Mouse (Mus musculus): ENCODE results near the gene Pon3.
"Not testable (repeated sequence)": the region's sequence is repeated elsewhere in the genome, so short reads cannot be mapped to it uniquely, and the experiment has no call there.

The Pon3 gene

DNA sequence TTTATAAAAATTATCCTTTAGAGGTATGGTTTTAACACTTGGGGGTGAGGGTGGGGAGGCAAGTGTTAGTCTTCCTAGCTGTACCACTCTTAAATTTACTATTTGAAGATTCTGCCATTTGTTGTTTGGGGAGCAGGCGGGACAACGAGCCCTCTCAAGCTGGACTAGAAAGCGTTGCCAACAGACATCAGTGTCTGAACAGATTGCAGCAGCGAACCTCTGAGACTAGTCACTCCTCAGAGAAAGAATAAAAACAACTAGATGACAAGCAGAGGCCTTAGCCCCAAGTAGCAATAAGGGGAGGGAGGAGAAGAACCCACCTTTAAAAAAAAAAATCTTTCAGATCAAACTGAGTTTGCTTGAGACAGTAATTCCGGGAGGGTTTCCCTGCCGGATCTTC is 795 bp downstream of the Pon3 start:
- DNase-seq (ENCODE audit: extremely low read depth, insufficient read length, low spot score): no peak

DNA sequence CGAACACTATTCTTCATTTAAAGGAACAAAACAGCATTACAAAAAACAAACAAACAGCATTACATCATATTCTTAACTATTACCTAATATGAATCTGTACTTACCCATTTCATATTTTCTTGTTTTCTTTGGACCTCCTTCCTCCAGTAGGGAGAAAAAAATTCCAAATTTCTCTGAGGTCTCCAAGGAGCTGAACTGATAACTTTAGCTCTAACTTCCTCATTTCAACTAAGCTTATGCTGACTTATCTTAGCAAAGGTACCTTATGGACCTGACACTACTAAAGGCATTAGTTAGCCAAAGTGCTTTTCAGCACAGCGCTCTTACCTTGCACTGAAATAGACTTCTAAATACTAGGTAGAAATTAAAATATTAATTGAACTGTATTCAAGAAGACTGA is 1.2 kb downstream of the Pon3 start:
- DNase-seq (ENCODE audit: extremely low read depth, insufficient read length, low spot score): no peak

DNA sequence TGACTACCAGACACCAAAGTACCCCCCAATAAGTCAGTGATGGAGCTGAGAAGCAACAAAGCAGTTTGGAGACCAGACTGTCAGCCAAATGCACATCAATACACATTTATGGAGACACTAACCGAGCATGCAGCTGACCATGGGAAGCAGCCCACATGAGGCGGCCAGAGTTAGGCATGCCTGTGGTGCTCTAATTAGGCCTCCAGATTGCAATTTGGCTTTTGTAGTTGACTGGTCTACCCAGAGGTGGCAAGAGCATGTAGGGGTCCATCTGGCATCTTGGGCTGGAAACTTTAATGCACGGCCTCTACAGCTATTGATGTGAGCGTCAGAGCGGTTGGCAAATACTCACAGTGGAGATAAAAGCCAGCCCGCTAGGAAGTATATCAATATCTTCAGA is 10.2 kb downstream of the Pon3 start:
- no peak for DNase-seq (ENCODE audit: extremely low read depth, insufficient read length, low spot score)

- DNase-seq (ENCODE audit: extremely low read depth, insufficient read length, low spot score): no peak
Observed at GRCm38 (mm10) chr6:5238799-5239198, 17.3 kb downstream of the Pon3 start.

DNA sequence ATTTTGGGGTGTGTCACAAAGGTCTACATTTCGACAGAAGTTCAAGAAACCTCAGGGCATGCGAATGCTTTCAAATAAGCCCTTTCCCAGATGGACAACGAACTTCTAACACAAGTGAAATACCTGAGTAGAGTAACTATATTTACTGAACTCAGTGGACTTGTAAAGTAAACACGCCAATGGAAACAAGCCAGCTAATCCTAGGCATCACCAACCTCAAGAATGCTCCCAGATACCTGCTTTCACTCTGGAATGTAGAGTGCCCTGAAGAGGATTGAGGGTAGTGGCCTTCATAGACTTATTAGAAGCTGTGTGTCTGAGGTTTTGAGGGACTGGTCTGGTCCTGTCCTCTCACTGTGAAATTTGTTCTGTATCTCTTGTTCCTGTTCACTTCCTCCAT is 18.6 kb downstream of the Pon3 start:
- DNase-seq (ENCODE audit: extremely low read depth, insufficient read length, low spot score): no peak

GRCm38 (mm10) chr6:5236843-5237371 is 19.2 kb downstream of the Pon3 start:
- no peak for DNase-seq (ENCODE audit: extremely low read depth, insufficient read length, low spot score)

DNA sequence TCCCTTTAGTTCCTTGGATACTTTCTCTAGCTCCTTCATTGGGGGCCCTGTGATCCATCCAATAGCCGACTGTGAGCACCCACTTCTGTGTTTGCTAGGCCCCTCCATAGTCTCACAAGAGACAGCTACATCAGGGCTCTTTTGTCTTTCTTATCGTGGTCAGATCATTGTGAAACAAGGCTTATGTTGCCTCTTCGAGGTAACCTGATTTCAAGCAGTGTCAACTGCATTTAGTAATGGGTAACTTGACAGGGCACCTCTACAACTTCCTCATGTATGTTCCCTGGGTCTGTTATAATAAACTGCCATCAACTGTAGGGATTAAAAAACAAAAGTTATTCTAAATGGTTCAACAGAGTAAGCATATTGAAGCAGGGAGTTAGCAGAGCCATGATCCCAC is 21.5 kb downstream of the Pon3 start:
- no peak for DNase-seq (ENCODE audit: extremely low read depth, insufficient read length, low spot score)

DNA sequence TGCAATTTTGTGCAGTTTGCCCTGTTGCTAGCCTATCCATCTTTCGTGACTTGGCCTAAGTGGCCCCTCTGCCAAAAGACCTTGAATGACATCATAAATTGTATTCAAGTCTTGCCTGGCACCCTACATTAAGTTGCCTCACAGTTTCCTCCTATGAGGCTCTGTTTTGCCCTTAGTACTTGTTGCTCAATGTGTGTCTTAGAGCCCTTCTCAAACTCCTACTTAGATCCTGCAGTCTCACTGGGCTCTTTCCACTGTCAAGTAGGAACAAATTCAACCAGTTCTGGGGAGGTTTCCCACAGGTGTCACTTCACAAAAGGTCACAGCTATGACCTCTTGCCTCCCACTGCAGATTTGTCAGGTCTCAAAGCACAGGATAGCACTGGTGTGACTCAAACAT is 22.3 kb downstream of the Pon3 start:
- DNase-seq (ENCODE audit: extremely low read depth, insufficient read length, low spot score): no peak

- DNase-seq (ENCODE audit: extremely low read depth, insufficient read length, low spot score): no peak
Observed at GRCm38 (mm10) chr6:5232022-5232421, 24.1 kb downstream of the Pon3 start.

GRCm38 (mm10) chr6:5230261-5230660 is 25.8 kb downstream of the Pon3 start:
- DNase-seq (ENCODE audit: extremely low read depth, insufficient read length, low spot score): no peak

DNA sequence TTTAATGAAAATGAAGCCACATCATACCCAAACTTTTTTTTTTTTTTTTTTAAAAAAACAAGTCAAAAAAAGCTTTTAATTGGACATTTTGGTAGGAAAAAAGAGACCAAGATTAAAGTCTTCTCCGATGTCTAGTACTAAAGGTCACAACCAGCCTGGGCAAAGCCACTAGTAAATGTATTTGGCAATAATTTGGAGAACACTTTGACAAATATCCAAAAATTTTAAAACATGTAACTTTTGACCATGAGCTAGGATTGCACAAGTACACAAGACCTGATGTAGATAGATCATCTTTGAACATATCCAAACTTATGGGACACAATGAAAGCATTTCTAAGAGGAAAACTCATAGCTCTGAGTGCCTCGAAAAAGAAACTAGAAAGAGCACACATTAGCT is 32.5 kb downstream of the Pon3 start:
- DNase-seq (ENCODE audit: extremely low read depth, insufficient read length, low spot score): not testable (repeated sequence)

GRCm38 (mm10) chr6:5222080-5222479 is 34.0 kb downstream of the Pon3 start:
- DNase-seq (ENCODE audit: extremely low read depth, insufficient read length, low spot score): no peak

- no peak for DNase-seq (ENCODE audit: extremely low read depth, insufficient read length, low spot score)
Observed at GRCm38 (mm10) chr6:5218190-5218589, 37.9 kb downstream of the Pon3 start.

GRCm38 (mm10) chr6:5207817-5208216 is 48.3 kb downstream of the Pon3 start:
- DNase-seq (ENCODE audit: extremely low read depth, insufficient read length, low spot score): no peak

GRCm38 (mm10) chr6:5199916-5200315 is 56.2 kb downstream of the Pon3 start:
- DNase-seq (ENCODE audit: extremely low read depth, insufficient read length, low spot score): no peak

- DNase-seq (ENCODE audit: extremely low read depth, insufficient read length, low spot score): no peak
Observed at GRCm38 (mm10) chr6:5199376-5199905, 56.6 kb downstream of the Pon3 start.

DNA sequence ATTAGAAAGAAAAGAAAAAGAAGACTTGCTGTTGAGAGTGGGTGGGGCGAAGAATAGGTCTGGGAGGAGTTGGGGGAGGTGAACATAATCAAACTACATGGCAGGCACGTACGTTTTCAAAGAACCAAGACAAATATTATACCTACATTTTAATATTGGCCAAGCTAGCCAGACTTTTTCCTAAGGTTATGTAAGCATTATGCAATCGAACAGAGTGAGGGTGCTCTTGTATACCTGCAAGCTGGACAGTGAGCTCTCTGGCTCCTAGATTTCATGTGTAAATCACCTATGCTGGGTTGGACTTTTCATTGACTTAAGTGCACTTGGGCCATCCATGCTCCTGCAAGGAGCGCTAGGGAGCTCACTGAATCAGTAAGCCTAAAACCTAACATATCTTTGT is 57.5 kb downstream of the Pon3 start:
- DNase-seq (ENCODE audit: extremely low read depth, insufficient read length, low spot score): no peak

DNA sequence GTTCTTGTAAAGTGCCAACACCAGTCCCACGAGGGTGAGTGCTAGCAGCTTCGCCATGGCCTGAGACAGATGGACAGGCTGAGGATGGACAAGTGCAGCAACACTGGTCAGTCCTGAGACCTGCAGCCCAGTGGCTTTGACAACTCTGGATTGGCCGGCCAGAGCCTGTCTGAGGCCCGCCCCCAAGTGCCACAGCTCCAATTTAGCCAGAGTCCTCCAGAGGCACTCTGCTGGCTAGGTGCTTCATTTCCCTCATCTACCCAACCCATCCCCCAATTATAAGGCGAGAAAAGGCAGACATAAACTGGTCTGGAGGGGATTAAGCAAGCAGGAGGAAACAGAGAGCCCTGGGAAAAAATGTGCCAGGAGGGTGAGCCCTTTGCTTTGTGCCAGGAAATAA is 62.4 kb downstream of the Pon3 start, which contains the start of gene Pon1:
TSS of gene Pon1 (minus strand) at position 254 of the 400 bp plus-strand sequence.
- DNase-seq (ENCODE audit: extremely low read depth, insufficient read length, low spot score): no peak

GRCm38 (mm10) chr6:5190761-5191160 is 65.3 kb downstream of the Pon3 start:
- no peak for DNase-seq (ENCODE audit: extremely low read depth, insufficient read length, low spot score)

- DNase-seq (ENCODE audit: extremely low read depth, insufficient read length, low spot score): no peak
Observed at GRCm38 (mm10) chr6:5189507-5189906, 66.6 kb downstream of the Pon3 start.

DNA sequence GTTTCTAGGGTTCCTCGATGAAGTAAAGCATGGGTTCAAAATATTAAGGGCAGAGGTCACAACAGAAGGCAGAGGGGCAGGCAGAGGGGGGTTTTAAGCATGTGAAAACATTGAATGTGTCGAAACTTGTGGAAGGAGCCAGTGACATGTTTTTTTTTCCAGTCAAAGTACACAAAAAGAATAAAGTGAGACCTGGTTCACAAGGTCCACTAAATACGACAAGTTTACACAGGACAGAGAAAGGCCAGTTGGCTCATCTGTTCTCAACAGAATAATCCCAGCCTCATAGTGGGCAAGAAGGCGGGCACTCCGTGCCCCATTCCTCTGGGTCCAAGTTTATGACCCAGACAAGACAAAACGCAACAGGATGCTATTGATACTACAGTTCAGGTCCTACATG is 67.1 kb downstream of the Pon3 start:
- DNase-seq (ENCODE audit: extremely low read depth, insufficient read length, low spot score): no peak

GRCm38 (mm10) chr6:5188036-5188435 is 68.0 kb downstream of the Pon3 start:
- no peak for DNase-seq (ENCODE audit: extremely low read depth, insufficient read length, low spot score)

GRCm38 (mm10) chr6:5187586-5187985 is 68.5 kb downstream of the Pon3 start:
- DNase-seq (ENCODE audit: extremely low read depth, insufficient read length, low spot score): no peak

Measured in 3134 (cell line).